Mouse (Mus musculus): ENCODE measurements around the gene Dbnl.
"Not testable (repeated sequence)": the region's sequence is repeated elsewhere in the genome, so short reads cannot be mapped to it uniquely, and the experiment has no call there.

Gene Dbnl

DNA sequence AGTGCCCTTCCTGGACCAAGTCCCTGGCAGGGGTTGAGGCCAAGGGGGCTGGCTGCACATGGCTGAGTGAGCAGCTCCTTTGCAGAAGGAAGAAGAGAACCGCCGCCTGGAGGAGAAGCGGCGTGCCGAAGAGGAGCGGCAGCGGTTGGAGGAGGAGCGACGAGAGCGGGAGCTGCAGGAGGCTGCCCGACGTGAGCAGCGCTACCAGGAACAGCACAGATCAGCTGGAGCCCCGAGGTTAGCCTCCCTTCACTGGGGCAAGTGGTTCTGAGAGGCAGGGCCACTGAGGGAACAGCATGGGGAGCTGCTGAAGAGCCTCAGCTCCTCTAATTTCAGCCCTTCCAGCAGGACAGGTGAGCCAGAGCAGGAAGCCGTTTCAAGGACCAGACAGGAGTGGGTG, 8.7 kb downstream of the Dbnl start:
- DNase-seq: no peak

DNA sequence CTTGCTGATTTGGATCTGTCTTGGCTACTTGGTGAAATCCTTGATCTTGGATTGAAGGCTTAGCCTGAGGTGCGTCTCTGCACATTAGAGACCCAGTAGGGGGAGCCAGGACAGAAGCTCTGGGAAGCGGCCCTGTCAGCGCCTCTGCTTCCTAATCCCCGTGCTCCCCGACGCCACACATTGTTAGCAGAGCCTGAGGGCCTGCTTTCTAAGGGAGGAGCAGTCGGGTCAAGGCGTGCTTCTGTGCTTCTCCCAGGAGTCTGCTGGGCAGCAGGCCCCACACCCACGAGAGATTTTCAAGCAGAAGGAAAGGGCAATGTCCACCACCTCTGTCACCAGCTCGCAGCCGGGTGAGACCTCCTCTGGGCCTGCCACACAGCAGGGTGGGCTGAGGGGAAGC, 9.1 kb downstream of the Dbnl start:
- no peak for DNase-seq

DNA sequence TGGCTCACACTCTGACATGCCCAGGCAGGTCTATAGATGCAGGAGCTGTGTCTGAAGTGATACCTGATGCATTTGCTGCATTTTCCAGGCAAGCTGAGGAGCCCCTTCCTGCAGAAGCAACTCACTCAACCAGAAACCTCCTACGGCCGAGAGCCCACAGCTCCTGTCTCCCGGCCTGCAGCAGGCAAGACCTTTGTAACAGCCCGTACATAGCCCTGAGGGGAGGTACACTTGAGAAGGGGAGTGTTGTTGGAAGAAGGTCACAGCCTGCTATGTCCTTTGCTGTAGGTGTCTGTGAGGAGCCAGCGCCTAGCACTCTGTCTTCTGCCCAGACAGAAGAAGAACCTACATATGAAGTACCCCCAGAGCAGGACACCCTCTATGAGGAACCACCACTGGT, 9.6 kb downstream of the Dbnl start:
- DNase-seq: no peak

DNA sequence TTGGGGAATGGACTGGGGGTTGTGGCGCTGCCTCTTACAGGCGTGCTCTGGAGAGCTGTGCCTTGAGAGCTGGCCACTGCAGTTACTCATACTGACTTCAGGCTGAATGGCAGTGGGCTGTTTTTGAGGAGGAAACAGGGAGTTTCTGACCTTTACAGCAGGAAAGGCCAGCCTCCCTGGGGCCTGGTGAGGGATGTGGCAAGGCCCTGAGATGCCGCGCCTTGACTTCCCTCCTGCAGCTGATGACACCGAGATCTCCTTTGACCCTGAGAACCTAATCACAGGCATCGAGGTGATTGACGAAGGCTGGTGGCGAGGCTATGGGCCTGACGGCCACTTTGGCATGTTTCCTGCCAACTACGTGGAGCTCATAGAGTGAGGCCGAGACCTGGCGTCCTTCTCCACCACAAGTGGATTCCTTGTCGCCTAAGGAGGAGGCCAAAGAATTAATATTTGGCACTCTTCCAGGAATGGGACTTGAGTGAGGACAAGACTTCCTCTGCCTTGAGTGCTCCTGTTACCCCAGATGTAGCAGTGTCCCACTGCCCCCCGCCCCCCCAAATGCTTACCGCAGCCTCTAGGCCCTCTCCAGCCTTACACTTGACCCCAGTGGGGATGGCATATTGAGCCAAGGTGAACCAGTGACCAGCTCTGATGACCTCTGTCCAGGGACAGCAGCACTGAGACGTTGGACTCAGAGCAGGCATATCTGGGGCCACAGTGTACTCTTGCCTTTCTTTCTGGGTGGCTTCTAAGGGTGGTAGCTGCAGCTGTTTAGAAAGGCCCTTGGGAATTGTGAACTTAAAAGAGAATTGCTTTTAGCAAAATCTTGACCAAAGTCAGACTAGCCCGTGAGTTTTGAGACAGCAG, 11.6 kb downstream of the Dbnl start:
- DNase-seq: no peak

DNA sequence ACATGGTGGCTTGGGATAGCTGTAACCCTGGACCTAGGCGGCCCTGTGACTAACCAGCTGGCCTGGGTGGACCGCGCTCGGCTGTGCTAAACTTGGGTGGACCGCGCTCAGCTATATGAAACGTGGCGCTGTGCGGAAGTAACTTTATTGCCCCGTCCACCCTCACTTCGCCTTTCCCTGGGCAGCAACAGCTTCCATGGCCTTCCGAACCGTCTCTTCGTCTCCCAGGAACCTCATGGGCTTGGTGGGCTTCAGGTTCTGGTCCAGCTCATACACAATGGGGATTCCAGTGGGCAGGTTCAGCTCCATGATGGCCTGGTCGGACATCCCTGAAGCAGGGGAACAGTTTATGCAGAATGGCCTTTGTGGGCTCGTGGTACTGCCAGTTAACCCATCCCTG, 13.2 kb downstream of the Dbnl start:
- DNase-seq: no peak

DNA sequence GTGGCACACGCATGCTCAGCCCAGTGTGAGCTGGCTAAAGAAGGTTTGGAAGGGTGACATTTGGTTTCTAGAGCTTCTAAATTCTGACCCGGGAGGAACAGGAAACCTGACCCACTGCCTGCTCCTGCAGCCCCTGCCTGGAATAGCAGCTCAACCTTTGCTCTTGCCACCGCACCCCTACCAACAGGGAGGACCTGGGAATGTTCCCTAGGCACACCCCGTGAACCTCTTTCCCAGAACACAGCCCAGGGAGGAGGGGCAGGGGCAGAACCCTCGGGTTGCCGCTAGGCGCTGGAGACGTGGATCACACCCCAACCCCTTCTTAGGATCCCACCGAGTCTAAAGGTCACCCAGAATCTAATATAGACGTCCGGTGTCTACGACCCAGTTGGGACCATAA, 13.7 kb downstream of the Dbnl start:
- no peak for DNase-seq

DNA sequence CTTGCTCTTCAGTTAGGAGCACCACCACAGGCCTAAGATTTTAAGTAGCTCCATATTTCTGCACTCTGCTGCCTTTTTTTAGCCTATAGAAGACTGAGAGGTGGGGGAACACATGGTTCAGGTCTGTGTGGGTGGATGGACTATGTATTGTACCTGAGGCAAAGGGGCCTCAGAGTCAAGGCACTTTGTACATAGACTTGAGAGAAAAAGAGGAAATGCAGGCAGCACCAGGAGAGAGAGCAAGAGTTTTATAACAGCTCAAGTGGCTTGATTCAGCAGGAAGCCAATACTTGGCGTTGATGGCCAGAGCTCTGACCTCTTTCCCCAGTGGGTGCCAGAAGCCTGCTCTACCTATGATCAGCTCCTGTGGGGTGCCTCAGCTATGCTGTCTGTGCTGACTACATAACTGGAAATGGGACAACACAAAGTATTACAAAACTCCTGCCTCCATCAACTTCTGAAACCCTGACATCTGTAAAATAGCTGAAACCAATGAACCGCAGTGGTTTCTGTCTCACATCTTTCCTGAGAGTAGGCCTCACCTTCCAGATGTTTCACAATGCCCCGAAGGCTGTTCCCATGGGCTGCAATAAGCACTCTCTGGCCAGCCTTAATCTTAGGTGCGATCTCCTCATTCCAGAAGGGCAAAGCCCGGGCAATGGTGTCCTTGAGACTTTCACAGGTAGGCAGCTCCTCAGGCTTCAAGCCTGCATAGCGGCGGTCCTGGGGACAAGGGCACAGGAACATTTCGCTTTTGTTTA, 14.3 kb downstream of the Dbnl start:
- DNase-seq: no peak

DNA sequence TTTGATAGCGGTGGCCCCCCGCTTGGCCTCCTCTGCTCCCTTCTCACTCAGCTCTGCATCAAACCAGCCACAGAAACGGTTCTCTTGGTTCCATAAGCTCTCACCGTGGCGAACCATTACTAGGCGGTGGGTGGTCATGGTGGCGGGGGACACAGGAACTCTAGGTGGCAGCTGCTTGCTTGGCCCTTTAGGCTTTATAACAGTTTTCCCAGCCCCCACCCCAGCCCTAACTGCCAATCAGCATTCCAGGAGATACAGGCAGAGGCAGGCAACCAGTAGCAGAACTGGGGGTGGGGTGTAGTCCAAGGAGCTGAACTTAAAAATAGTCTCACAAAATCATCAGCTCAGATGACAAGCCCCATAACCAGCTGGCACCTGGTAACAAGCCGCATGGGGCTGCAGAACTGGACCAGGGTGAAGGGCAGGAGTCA, 15.3 kb downstream of the Dbnl start, which contains the start of gene Pgam2:
Gene Pgam2 (minus strand): TSS at position 183 of the 431 bp plus-strand sequence.
- no peak for DNase-seq

DNA sequence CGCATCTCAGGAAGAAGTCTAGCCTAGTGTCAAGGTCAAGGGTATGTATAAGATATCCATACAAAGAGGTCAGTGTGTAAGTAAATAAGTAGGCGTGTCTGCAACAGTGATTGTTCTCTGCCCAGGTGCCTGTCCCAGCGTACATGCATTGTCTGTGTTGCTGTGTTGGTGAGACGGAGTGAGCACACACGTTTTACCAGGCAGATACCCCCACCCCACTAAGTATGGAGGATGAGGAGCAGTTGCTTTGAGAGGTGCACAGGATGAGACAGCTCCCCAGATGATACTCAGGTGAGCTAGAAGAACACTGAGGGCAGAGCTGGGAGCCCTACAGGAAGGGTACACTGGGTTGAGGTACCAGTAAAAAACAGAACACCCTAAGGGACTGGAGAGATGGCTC, 15.9 kb downstream of the Dbnl start:
- DNase-seq: no peak

DNA sequence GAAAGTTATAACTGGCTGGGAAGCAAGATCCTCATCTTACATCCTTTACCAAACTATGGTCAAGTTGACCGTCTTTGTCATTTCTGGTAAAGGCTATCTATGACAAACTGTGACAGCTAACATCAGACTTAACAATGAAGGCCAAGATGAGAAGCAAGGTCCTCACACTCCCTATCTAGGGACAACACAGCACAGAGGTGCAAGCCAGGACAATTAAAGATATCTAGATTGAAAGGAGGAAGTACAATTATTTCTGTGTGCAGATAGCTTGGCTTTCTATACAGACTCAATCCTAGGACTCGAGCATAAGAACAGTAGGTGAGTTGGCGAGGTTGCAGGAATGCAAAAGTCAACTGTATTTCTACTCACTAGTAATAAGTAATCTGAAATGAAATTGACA, 17.4 kb downstream of the Dbnl start:
- no peak for DNase-seq

DNA sequence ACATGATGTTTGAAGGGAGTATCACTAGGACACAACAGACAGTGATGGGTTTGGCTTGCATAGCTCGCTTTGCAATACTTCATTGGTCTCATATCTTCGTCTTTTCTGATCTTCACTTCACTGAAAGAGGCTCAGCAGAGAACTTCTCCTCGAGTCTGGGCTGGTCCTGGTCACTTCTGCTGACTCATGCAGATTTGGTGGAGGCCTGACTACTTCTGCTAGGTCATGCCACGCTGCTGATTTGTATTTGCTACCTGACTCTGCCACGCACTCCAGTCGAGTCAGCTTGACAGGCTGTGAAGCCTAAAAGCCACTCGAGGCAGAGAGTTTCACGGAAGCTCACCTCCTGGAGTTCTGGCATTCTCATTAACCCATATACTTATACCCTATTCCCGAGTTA, 19.7 kb downstream of the Dbnl start:
- no peak for DNase-seq

DNA sequence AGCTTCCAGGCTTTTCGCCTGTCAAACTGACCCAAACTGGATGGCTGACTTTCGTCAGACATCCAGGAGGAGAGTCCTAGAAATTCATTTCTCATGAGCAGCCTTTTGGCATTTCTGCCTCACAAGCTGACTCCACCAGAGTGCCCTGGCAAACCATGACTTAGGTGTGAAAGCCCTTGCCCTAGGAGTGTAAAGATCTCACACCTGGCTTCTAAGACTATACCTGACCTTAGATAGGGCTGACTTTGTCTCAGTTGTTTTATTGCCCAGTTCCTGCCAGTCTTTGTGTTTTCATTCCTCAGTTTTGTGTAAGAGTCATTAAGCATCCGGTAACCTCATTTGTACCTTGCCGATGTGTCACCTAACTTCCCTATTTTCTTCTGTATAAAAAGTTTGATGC, 21.2 kb downstream of the Dbnl start:
- not testable (repeated sequence) for DNase-seq

DNA sequence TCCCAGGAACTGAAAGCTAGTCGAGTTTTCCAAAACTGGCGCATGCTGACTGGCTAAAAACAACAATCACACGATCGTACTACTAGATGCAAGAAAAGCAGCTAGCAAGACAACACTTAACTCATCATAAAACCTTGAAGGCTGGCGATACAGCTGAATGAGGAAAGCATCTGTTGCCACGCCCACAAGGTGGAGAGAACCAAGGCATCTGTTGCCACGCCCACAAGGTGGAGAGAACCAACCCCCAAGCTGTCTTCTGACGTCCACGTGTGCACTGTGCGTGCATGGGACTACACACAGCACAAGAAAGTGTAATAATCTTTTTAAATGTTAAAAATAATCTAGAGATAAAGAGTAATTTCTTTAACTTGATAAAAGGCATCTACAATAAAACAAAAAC, 25.1 kb downstream of the Dbnl start:
- DNase-seq: no peak

DNA sequence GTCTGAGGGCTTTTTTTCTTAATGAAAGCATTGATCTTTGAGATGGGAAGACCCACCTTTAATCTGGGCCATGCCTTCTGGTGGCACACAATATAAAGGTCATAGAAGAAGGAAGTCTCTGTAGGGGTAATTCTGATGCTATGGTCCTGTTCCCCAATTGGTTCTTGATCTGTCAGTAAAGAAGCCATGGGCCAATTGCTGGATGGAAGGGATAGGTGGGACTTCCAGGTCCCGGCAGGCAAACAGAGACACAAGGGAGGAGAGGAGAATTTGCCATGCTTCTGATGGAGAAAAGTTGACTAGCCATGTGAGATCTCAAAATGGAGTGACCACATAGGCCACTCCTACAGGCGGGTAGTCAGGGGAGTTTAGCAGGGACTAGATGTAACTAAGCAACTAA, 30.9 kb downstream of the Dbnl start:
- no peak for DNase-seq

DNA sequence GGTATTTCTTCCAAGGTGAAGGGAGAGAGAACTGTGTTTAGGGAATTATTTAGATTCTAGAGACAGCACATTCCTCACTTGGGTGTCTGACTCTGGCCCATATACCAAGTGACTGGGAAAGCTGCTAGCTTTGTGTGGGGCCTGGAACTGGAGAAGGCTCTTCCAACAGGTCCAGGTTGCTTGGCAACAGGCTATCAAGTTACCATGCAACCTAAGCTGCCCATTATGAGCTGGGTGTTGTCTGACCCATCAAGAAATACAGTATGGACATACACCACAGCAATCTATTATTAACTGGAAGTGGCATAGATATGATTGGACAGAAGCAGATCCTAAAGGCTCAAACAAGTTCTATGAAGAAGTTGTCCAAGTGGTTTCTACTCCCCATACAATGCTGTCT, 37.1 kb downstream of the Dbnl start:
- DNase-seq: no peak

DNA sequence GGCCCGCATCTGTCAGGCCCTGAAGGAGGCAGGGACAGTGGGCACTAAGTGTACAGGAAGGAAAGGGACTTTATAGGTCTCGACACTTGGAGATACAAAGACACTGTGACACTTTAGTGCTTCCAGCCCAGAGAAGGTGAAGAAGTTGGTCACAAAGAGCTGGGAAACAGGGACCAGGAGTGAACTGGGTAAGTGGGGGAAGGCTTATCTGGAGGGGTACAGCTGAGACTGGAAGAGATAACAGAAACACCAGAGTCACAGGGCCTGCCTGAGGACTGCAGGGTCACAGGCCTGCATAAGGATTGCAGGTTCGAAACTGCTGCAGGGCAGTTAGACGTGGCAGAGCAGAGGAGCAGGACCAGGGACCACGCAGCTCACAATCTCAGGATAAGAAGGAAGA, 39.6 kb downstream of the Dbnl start:
- DNase-seq: no peak

DNA sequence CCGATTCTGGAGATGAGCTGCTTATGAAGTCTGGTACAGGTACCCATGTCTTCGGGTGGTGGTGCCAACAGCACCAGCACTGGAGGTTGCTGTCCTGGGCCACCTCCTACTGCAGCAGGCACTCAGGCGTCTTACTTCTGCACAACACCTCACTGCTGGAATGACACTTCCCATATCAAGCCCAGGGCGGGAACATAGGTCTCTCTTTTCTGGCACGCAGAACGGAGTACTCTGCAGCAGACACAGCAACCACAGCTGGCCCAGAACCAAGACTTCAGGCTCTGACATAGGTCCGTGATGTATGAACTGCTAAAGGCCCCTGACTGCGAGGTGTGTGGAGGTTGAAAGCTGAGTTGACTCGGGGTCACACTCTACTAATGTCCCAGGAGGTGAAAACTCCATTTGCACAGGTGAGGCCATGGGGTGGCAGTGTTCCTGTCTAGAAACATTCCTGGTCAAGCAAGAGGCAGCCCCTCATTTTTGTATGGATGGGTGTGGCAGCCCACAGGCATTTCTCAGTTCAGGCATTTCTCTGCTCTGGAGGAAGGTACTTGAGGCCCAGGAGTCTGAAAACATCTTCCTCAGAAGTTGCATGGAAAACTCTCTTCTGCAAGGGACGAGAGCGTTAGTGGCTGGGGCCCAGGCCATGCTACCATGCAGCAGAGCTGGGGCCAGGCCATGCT, 40.4 kb downstream of the Dbnl start:
- DNase-seq: no peak

DNA sequence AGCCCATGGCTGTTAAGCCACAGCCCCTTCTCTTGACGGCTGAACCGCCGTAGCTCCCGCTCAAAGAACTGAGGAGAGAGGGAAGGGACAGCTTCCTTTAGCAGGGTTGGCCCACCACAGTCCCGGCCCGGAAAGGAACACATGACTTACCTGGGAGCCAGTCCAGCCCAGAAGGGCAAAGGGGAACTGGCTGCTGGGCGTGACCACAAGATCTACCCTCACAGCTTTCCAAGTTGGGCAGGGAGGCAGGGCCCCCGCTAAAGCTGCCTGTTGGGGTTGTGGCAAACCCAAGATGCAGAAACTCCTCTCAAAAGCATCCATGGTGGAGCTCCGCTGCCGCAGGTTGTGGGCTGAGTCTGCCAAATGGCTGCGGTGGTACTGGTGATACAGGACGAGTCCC, 41.0 kb downstream of the Dbnl start:
- DNase-seq: no peak

DNA sequence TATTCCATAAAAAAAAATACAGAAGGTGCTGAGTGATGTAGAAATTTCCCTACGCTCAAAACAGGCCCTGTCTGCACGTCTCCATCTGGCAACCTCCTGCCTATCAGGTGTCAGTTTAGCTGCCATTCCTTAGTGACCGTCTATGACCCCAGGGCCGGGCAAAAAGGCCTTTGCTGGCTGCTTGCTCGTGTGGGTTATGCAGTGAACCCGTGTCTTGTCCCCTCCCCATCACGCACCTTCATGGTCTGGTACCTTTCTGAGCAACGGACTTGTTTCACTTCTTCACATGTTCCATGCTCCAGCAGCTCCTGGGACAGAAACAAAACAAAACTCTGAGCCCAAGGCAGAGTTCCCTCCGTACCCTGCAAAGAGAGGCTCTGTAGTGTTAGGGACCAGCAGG, 46.2 kb downstream of the Dbnl start:
- DNase-seq: no peak

DNA sequence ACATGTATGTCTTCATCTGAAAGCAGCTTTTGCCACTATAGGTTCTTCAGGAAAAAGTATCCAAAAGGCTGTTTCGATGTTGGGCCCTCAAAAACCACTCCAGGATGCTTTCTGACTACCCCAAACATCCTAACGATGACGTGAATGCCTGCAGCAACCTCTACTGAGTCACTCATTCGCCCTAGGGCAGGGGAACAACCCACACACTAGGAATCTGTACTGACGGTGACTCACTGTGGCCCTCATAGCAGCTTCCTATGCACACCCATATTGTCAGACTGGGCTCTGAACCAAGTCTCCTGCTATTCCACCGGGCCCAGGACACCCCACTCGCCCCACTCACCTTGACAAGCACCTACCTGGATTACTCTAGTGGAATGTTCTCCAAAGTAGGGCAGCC, 46.8 kb downstream of the Dbnl start:
- DNase-seq: no peak

DNA sequence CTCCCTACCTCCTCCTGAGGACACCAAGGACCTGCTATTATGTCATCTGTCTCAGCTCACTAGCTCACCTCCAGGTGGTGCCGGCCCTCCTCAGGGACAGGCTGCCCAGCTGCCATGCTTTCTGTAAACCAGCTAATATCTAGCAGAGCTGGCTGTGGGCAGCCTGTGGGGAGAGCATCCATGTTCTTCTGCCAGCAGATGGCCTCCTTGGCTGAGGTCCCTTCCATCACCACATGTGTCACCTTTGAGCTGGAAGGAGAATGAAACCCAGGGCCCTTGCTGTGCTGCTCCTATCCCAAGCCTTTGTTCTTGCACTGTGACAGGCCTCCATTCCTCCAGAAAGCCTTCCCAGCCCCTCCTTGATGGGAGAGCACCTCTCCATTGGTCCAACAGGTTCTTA, 47.8 kb downstream of the Dbnl start:
- peak; percentile 46 for DNase-seq

DNA sequence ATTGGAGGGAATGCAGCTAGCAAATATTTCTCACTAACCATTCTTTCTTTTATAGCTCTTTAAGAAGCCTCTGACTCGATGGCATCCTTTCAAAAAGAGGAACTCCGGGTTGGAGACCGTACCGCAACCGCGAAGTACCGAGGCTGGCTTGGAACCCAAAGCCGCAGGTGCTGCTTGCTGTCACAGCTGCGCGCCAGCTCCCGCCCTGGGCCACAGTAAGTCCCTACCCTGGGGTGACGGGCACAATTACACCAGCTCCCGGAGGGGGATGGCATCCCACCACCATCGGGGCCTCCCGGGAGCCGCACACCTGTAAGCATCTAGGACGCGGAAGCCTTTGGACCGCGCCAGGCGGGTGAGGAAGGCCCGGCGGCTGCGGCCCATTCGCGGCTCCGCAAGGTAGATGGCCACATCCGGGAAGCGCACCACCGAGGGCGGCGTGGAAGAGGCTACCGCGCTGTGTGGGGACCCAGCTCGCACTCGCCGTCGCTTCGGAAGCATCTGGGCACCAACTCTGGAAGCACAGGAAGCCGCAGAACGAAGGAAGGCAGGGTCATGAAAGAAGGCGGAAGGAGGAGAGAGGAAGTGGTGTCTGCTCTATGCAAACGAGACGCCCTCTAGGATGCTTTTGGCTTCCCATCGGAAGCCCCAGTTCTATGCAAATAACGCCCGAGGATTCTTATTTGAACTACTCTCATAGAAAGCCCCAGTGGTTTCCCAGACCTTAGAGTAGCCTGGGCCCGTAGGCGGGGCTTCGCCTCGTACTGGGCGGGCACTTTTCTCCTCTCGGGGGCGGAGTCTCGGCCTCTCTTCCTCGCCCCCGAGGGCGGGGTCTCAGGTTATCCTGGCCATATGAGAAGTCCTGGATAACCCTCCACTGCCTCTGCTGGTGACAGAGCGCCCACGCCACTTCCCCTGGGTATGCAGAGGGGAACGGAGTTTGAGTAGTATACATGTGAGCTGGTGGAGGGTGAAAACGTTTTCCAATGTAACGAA, 49.3 kb downstream of the Dbnl start, which contains the start of gene Polm:
Gene Polm (minus strand): TSS at position 766 of the 996 bp plus-strand sequence.
- peak; percentile 94 for DNase-seq

Measured in cerebellum, adult 11-12 months (tissue).